Mouse (Mus musculus): ENCODE data around the gene Tarbp2. TPM values are rescaled to one million over a fixed set of nuclear protein-coding genes. Genes with fewer than 3 reads are reported as not detected.

Gene Tarbp2
- polyA plus RNA-seq, 1 experiment from 2014 or later: 68.5 TPM

DNA sequence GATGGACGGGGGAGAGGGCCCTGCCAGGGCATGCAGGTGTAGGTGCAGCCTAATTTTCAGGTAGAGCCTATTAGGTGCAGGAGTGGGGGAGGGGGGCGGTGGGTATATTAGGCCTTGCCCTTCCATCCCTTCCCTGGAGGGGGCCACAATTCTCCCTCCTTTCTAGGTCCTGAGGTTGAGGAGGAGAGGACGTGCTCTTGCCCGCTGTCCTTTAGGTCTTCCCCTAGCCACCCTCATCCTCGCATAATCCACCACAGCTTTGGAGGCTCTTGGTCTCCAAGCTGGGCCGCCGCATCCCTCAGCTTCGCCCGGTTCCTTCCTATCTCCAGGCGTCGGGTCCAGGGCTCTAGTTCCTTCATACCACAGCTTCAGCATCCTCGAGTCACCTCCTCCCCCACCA lies 1.7 kb upstream of the Tarbp2 start:
- Histone ChIP-seq H3K9me3 (ENCODE audit: control insufficient read depth, low read length) (no peaks in the 10 kb centered on the region), H3K9ac (ENCODE audit: low read depth, low read length) (peak overlapping the region; percentile 73), H3K4me2 (ENCODE audit: low read depth, low read length) (peak overlapping the region; percentile 67), H3K27me3 (replicated peaks; ENCODE audit: control insufficient read depth, insufficient read depth, low read length) (no peaks in the 10 kb centered on the region), H3K27ac (replicated peaks; ENCODE audit: low read depth, low read length) (peak overlapping the region; percentile 79), H3K4me3 (ENCODE audit: low read depth, low read length) (peak overlapping the region; percentile 68), H3K4me1 (ENCODE audit: control insufficient read depth, insufficient read depth, low read length) (peaks cover 26% of the 10 kb centered on the region), H3K36me3 (ENCODE audit: control insufficient read depth, insufficient read depth, low read length) (peaks cover 9% of the 10 kb centered on the region)
- ATAC-seq (ENCODE audit: low read depth) (no peak), DNase-seq (ENCODE audit: low spot score) (no peak)
- WGBS: 1% methylated on average over 11 of the region's 12 CpGs

GRCm38 (mm10) chr15:102516728-102517404 lies 1.1 kb upstream of the Tarbp2 start, which contains the start of gene Map3k12:
Gene Map3k12, minus strand, starts transcription at chr15:102517064.
- WGBS: 1% methylated on average over 39 of the region's 43 CpGs
- Histone ChIP-seq H3K4me3 (ENCODE audit: low read depth, low read length) (peak within 1 kb of the TSS; percentile 68), H3K27me3 (replicated peaks; ENCODE audit: control insufficient read depth, insufficient read depth, low read length) (no peaks in the 10 kb centered on the region), H3K4me2 (ENCODE audit: low read depth, low read length) (peak within 1 kb of the TSS; percentile 67), H3K36me3 (ENCODE audit: control insufficient read depth, insufficient read depth, low read length) (peaks cover 14% of the 10 kb centered on the region), H3K4me1 (ENCODE audit: control insufficient read depth, insufficient read depth, low read length) (peaks cover 21% of the 10 kb centered on the region), H3K9ac (ENCODE audit: low read depth, low read length) (peak within 1 kb of the TSS; percentile 73), H3K9me3 (ENCODE audit: control insufficient read depth, low read length) (no peaks in the 10 kb centered on the region), H3K27ac (replicated peaks; ENCODE audit: low read depth, low read length) (peak within 1 kb of the TSS; percentile 79)
- no peak for ATAC-seq (ENCODE audit: low read depth)
- peak; percentile 80 for DNase-seq (ENCODE audit: low spot score)

DNA sequence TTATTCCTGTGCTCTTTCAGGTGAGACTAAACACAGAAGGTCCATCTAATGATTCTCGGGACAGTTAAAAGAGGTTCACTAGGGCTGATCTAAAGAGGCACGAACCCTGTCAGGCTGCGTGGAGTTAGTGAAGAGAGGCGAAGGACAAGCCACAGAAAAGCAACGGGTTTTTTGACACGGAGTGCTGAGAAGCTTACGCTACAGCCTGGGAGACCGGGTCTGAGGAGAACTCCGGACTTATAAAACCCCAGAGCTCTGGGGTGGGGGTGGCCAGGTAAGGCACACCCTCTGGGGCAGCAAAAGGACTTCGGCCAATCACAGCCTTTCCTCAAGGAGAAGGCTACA lies 389 bp upstream of the Tarbp2 start:
- WGBS: under 1% methylated on average over 9 of the region's 10 CpGs
- H3K27me3 ChIP-seq (replicated peaks; ENCODE audit: control insufficient read depth, insufficient read depth, low read length): no peaks in the 10 kb centered on the region
- H3K4me1 ChIP-seq (ENCODE audit: control insufficient read depth, insufficient read depth, low read length): peaks cover 18% of the 10 kb centered on the region
- no peaks in the 10 kb centered on the region for H3K9me3 ChIP-seq (ENCODE audit: control insufficient read depth, low read length)
- peak overlapping the region; percentile 67 for H3K4me2 ChIP-seq (ENCODE audit: low read depth, low read length)
- peaks cover 22% of the 10 kb centered on the region for H3K36me3 ChIP-seq (ENCODE audit: control insufficient read depth, insufficient read depth, low read length)
- peak overlapping the region; percentile 73 for H3K9ac ChIP-seq (ENCODE audit: low read depth, low read length)
- DNase-seq (ENCODE audit: low spot score) (no peak), ATAC-seq (ENCODE audit: low read depth) (no peak)
- H3K27ac ChIP-seq (replicated peaks; ENCODE audit: low read depth, low read length): peak overlapping the region; percentile 79
- peak overlapping the region; percentile 68 for H3K4me3 ChIP-seq (ENCODE audit: low read depth, low read length)

GRCm38 (mm10) chr15:102518859-102519201 lies 838 bp downstream of the Tarbp2 start:
- no peaks in the 10 kb centered on the region for H3K27me3 ChIP-seq (replicated peaks; ENCODE audit: control insufficient read depth, insufficient read depth, low read length)
- H3K4me1 ChIP-seq (ENCODE audit: control insufficient read depth, insufficient read depth, low read length): peaks cover 18% of the 10 kb centered on the region
- peak overlapping the region; percentile 81 for H3K9ac ChIP-seq (ENCODE audit: low read depth, low read length)
- H3K4me3 ChIP-seq (ENCODE audit: low read depth, low read length): peak overlapping the region; percentile 68
- peak overlapping the region; percentile 98 for H3K27ac ChIP-seq (replicated peaks; ENCODE audit: low read depth, low read length)
- peak overlapping the region; percentile 67 for H3K4me2 ChIP-seq (ENCODE audit: low read depth, low read length)
- DNase-seq (ENCODE audit: low spot score) (no peak), ATAC-seq (ENCODE audit: low read depth) (no peak)
- peaks cover 29% of the 10 kb centered on the region for H3K36me3 ChIP-seq (ENCODE audit: control insufficient read depth, insufficient read depth, low read length)
- WGBS: 16% methylated on average over 9 of the region's 9 CpGs
- H3K9me3 ChIP-seq (ENCODE audit: control insufficient read depth, low read length): no peaks in the 10 kb centered on the region

DNA sequence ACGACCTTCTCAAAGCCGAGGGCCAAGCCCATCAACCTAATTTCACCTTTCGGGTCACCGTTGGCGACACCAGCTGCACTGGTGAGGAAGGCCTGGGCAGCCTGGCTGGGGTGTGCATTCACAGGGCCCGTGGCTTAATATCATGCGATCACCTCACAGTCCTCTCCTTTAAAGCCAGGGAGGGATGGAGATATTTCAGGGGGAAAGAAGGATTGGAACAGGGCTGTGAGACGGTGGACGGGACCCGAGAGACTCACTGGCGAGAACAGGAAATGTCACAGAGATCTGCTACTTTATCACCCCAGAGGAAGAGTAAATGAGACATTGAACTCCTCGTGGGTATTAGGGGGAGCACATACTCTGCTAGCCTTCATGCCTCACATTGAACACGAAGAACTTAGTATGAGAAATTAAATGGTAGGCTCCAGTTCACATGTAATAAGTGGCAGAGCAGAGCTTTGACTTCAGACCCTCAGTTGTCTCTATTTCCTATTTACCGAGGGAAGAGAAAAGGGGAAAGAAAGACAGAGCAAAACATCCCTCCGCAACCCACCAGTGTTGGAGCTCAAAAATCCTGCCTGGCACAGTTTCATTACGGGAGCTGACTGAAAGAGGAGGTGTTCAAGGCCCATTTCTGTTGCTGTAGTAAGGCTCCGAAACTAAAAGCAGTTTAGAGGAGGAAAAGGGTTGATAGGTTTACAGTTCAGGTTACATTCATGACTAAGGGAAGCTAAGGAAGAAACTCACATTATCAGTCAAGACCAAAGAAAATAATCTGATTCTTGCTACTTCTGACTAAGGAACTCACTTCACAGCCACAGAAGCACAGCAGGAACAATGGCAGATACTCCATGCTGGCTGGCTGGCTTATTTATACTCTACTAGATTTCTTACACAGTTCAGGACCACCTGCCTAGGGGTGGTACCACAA lies 1.5 kb downstream of the Tarbp2 start:
- no peaks in the 10 kb centered on the region for H3K9me3 ChIP-seq (ENCODE audit: control insufficient read depth, low read length)
- H3K4me2 ChIP-seq (ENCODE audit: low read depth, low read length): peak overlapping the region; percentile 67
- H3K36me3 ChIP-seq (ENCODE audit: control insufficient read depth, insufficient read depth, low read length): peaks cover 35% of the 10 kb centered on the region
- H3K27ac ChIP-seq (replicated peaks; ENCODE audit: low read depth, low read length): peak overlapping the region; percentile 98
- peak overlapping the region; percentile 68 for H3K4me3 ChIP-seq (ENCODE audit: low read depth, low read length)
- peaks cover 18% of the 10 kb centered on the region for H3K4me1 ChIP-seq (ENCODE audit: control insufficient read depth, insufficient read depth, low read length)
- no peaks in the 10 kb centered on the region for H3K27me3 ChIP-seq (replicated peaks; ENCODE audit: control insufficient read depth, insufficient read depth, low read length)
- WGBS: 65% methylated on average over 15 of the region's 17 CpGs
- DNase-seq (ENCODE audit: low spot score) (no peak), ATAC-seq (ENCODE audit: low read depth) (no peak)
- H3K9ac ChIP-seq (ENCODE audit: low read depth, low read length): peak overlapping the region; percentile 81

GRCm38 (mm10) chr15:102520416-102520815 lies 2.4 kb downstream of the Tarbp2 start:
- no peak overlapping the region for H3K4me3 ChIP-seq (ENCODE audit: low read depth, low read length)
- H3K36me3 ChIP-seq (ENCODE audit: control insufficient read depth, insufficient read depth, low read length): peaks cover 41% of the 10 kb centered on the region
- no peak for DNase-seq (ENCODE audit: low spot score)
- 78% methylated on average over 4 of the region's 4 CpGs for WGBS
- H3K4me1 ChIP-seq (ENCODE audit: control insufficient read depth, insufficient read depth, low read length): peaks cover 16% of the 10 kb centered on the region
- no peaks in the 10 kb centered on the region for H3K9me3 ChIP-seq (ENCODE audit: control insufficient read depth, low read length)
- H3K27ac ChIP-seq (replicated peaks; ENCODE audit: low read depth, low read length): no peak overlapping the region
- H3K4me2 ChIP-seq (ENCODE audit: low read depth, low read length): no peak overlapping the region
- no peaks in the 10 kb centered on the region for H3K27me3 ChIP-seq (replicated peaks; ENCODE audit: control insufficient read depth, insufficient read depth, low read length)
- 0 out of 2 replicates have a peak overlapping the region, but pooled peaks have one; percentile 81 for H3K9ac ChIP-seq (ENCODE audit: low read depth, low read length)
- no peak for ATAC-seq (ENCODE audit: low read depth)

DNA sequence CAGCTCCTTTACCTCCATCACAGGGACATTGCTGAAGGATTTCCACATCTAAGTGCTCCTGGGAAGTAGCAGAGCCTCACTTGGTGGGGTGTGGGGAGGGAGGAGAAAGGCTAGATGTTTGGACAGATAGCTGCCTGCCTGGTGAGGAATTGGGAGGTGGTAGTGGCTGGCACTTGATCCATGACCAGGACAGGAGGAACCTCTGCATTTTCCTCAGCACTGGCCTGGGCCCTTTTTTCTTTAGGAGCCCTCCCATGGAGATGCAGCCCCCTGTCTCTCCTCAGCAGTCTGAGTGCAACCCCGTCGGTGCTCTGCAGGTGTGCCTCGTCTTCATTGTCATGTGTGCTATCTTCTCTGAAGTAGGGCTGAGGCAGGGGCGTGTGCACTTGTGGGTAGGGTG lies 3.5 kb downstream of the Tarbp2 start:
- ATAC-seq (ENCODE audit: low read depth): no peak
- no peak overlapping the region for H3K4me2 ChIP-seq (ENCODE audit: low read depth, low read length)
- 88% methylated on average over 4 of the region's 4 CpGs for WGBS

GRCm38 (mm10) chr15:102524892-102525485 lies 7.0 kb downstream of the Tarbp2 start, which contains the start of gene Npff:
Gene Npff, minus strand, starts transcription at chr15:102524942.
- 0 out of 2 replicates have a peak, but pooled peaks have one; percentile 14 for ATAC-seq (ENCODE audit: low read depth)
- Histone ChIP-seq H3K36me3 (ENCODE audit: control insufficient read depth, insufficient read depth, low read length) (peaks cover 75% of the 10 kb centered on the region), H3K27ac (replicated peaks; ENCODE audit: low read depth, low read length) (0 out of 2 replicates have a peak within 1 kb of the TSS, but pooled peaks have one; percentile 10), H3K4me1 (ENCODE audit: control insufficient read depth, insufficient read depth, low read length) (peaks cover under 1% of the 10 kb centered on the region; the same call in 1 of the 2 replicates), H3K9ac (ENCODE audit: low read depth, low read length) (no peak within 1 kb of the TSS), H3K9me3 (ENCODE audit: control insufficient read depth, low read length) (no peaks in the 10 kb centered on the region), H3K4me3 (ENCODE audit: low read depth, low read length) (no peak within 1 kb of the TSS), H3K27me3 (replicated peaks; ENCODE audit: control insufficient read depth, insufficient read depth, low read length) (no peaks in the 10 kb centered on the region), H3K4me2 (ENCODE audit: low read depth, low read length) (no peak within 1 kb of the TSS)
- DNase-seq (ENCODE audit: low spot score): peak; percentile 75
- WGBS: 10% methylated on average over 3 of the region's 3 CpGs

More for the DNA sequence above, 3.5 kb downstream of the Tarbp2 start:
- no peak for DNase-seq (ENCODE audit: low spot score)
- Histone ChIP-seq H3K4me1 (ENCODE audit: control insufficient read depth, insufficient read depth, low read length) (peaks cover 7% of the 10 kb centered on the region; the same call in 1 of the 2 replicates), H3K9me3 (ENCODE audit: control insufficient read depth, low read length) (no peaks in the 10 kb centered on the region), H3K36me3 (ENCODE audit: control insufficient read depth, insufficient read depth, low read length) (peaks cover 48% of the 10 kb centered on the region), H3K27me3 (replicated peaks; ENCODE audit: control insufficient read depth, insufficient read depth, low read length) (no peaks in the 10 kb centered on the region), H3K9ac (ENCODE audit: low read depth, low read length) (no peak overlapping the region), H3K27ac (replicated peaks; ENCODE audit: low read depth, low read length) (no peak overlapping the region), H3K4me3 (ENCODE audit: low read depth, low read length) (no peak overlapping the region)
